Mouse (Mus musculus): Measurements from ENCODE around the gene Abca6.
A peak's percentile ranks its signal among the peaks of the same experiment; 100 is the strongest.

Abca6 gene

GRCm38 (mm10) chr11:110251534-110251933 is at the start of gene Abca6:
Abca6 (minus strand) TSS chr11:110251776.
- no peak for DNase-seq (ENCODE audit: low spot score)

GRCm38 (mm10) chr11:110297917-110298533 is 46.4 kb upstream of the Abca6 start:
- DNase-seq (ENCODE audit: low spot score) = no peak

GRCm38 (mm10) chr11:110290586-110290985 is 39.0 kb upstream of the Abca6 start:
- DNase-seq (ENCODE audit: low spot score) = no peak

- no peak for DNase-seq (ENCODE audit: low spot score)
These were observed 36.8 kb upstream of the Abca6 start for GRCm38 (mm10) chr11:110288423-110288822.

GRCm38 (mm10) chr11:110287694-110288093 is 36.1 kb upstream of the Abca6 start:
- no peak for DNase-seq (ENCODE audit: low spot score)

GRCm38 (mm10) chr11:110286331-110286730 is 34.8 kb upstream of the Abca6 start:
- no peak for DNase-seq (ENCODE audit: low spot score)

- no peak for DNase-seq (ENCODE audit: low spot score)
These were observed 33.3 kb upstream of the Abca6 start for GRCm38 (mm10) chr11:110284849-110285248.

GRCm38 (mm10) chr11:110284185-110284787 is 32.7 kb upstream of the Abca6 start:
- DNase-seq (ENCODE audit: low spot score) = no peak

- no peak for DNase-seq (ENCODE audit: low spot score)
These were observed 23.2 kb upstream of the Abca6 start for GRCm38 (mm10) chr11:110274794-110275193.

- peak; percentile 35 for DNase-seq (ENCODE audit: low spot score)
These were observed 20.2 kb upstream of the Abca6 start for GRCm38 (mm10) chr11:110271745-110272144.

- DNase-seq (ENCODE audit: low spot score) = peak; percentile 29
These were observed 16.8 kb upstream of the Abca6 start for GRCm38 (mm10) chr11:110268244-110268844.

- no peak for DNase-seq (ENCODE audit: low spot score)
These were observed 15.7 kb upstream of the Abca6 start for GRCm38 (mm10) chr11:110267232-110267631.

GRCm38 (mm10) chr11:110266757-110267156 is 15.2 kb upstream of the Abca6 start:
- no peak for DNase-seq (ENCODE audit: low spot score)

GRCm38 (mm10) chr11:110261867-110262266 is 10.3 kb upstream of the Abca6 start:
- no peak for DNase-seq (ENCODE audit: low spot score)

GRCm38 (mm10) chr11:110257911-110258310 is 6.3 kb upstream of the Abca6 start:
- no peak for DNase-seq (ENCODE audit: low spot score)

GRCm38 (mm10) chr11:110257061-110257460 is 5.5 kb upstream of the Abca6 start:
- no peak for DNase-seq (ENCODE audit: low spot score)

- no peak for DNase-seq (ENCODE audit: low spot score)
These were observed 680 bp upstream of the Abca6 start for GRCm38 (mm10) chr11:110252256-110252655.

- no peak for DNase-seq (ENCODE audit: low spot score)
These were observed 6.8 kb downstream of the Abca6 start for GRCm38 (mm10) chr11:110244730-110245129.

GRCm38 (mm10) chr11:110237466-110237865 is 14.1 kb downstream of the Abca6 start:
- DNase-seq (ENCODE audit: low spot score) = no peak

- DNase-seq (ENCODE audit: low spot score) = no peak
These were observed 18.6 kb downstream of the Abca6 start for GRCm38 (mm10) chr11:110232975-110233374.

- DNase-seq (ENCODE audit: low spot score) = no peak
These were observed 34.5 kb downstream of the Abca6 start for GRCm38 (mm10) chr11:110217118-110217517.

GRCm38 (mm10) chr11:110203930-110204329 is 47.6 kb downstream of the Abca6 start:
- DNase-seq (ENCODE audit: low spot score) = no peak

- DNase-seq (ENCODE audit: low spot score) = no peak
These were observed 52.7 kb downstream of the Abca6 start for GRCm38 (mm10) chr11:110198882-110199281.

All from MN1 (cell line).